Mouse (Mus musculus): ENCODE data around the gene Fbl. TPM values are rescaled to one million over a fixed set of nuclear protein-coding genes. Genes with fewer than 3 reads are reported as not detected.
"Not testable (repeated sequence)": the region's sequence is repeated elsewhere in the genome, so short reads cannot be mapped to it uniquely, and the experiment has no call there.

Gene Fbl
- polyA plus RNA-seq (2014; fragmentation: Nextera tagmentation; extraction: Ambion mirVana), result 38.1 and 38.6 TPM in 2 replicates

- WGBS, result under 1% methylated on average over 80 of the region's 80 CpGs
- Histone ChIP-seq H3K4me2 (ENCODE audit: low read depth) (peak within 1 kb of the TSS; percentile 76), H3K4me3 (ENCODE audit: low read depth, low read length) (peak within 1 kb of the TSS; percentile 70), H3K27ac (ENCODE audit: low read depth, low read length) (peak within 1 kb of the TSS; percentile 36; the same call in 1 of the 2 replicates), H3K9ac (ENCODE audit: low read length) (peak within 1 kb of the TSS; percentile 63), H3K27me3 (ENCODE audit: control insufficient read depth, insufficient read depth, low read length) (no peaks in the 10 kb centered on the region), H3K36me3 (ENCODE audit: control insufficient read depth, insufficient read depth, low read length) (no peaks in the 10 kb centered on the region), H3K9me3 (ENCODE audit: control insufficient read depth, low read length) (peaks cover 5% of the 10 kb centered on the region; the same call in 1 of the 2 replicates), H3K4me1 (ENCODE audit: control insufficient read depth, insufficient read depth, low read length) (peaks cover 9% of the 10 kb centered on the region)
- DNase-seq (ENCODE audit: low spot score) (peak; percentile 96), ATAC-seq (ENCODE audit: insufficient read depth, low FRiP score, low TSS enrichment) (peak; percentile 92)
Measured at GRCm38 (mm10) chr7:28169489-28170422, at the start of gene Fbl. Fbl (plus strand) TSS chr7:28169710.

- Histone ChIP-seq H3K27ac (ENCODE audit: low read depth, low read length) (no peak within 1 kb of the TSS), H3K36me3 (ENCODE audit: control insufficient read depth, insufficient read depth, low read length) (no peaks in the 10 kb centered on the region)
Measured at GRCm38 (mm10) chr7:28129166-28129565, 40.3 kb upstream of the Fbl start, which contains the start of gene 9530053A07Rik. 9530053A07Rik (plus strand) TSS chr7:28129466.

DNA sequence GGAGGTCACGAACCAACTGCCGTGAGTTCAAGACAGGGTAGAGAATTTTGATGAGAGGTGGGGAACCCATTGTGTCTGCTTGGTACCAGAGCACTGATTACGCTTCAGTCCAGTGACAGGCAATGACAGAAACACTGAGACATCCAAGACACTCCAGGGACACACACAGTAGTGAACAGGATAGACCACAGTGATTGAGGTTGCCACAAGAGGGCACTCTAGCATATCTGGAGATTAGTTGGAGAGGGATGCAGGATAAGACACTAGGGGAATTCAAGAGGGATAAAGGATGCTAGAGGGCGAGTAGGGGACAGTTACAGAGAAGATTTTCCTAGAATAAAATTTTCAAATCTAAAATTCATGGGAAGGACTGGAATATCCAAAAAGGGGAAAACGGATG is 31.9 kb upstream of the Fbl start:
- H3K9me3 ChIP-seq (ENCODE audit: control insufficient read depth, low read length), result no peaks in the 10 kb centered on the region; the same call in 1 of the 2 replicates
- H3K9ac ChIP-seq (ENCODE audit: low read length), result no peak overlapping the region
- H3K27ac ChIP-seq (ENCODE audit: low read depth, low read length), result no peak overlapping the region
- no peaks in the 10 kb centered on the region for H3K36me3 ChIP-seq (ENCODE audit: control insufficient read depth, insufficient read depth, low read length)
- H3K4me2 ChIP-seq (ENCODE audit: low read depth), result no peak overlapping the region
- no peak overlapping the region for H3K4me3 ChIP-seq (ENCODE audit: low read depth, low read length)
- no peaks in the 10 kb centered on the region for H3K4me1 ChIP-seq (ENCODE audit: control insufficient read depth, insufficient read depth, low read length)
- 63% methylated on average over 5 of the region's 5 CpGs for WGBS
- no peak for ATAC-seq (ENCODE audit: insufficient read depth, low FRiP score, low TSS enrichment)
- peak; percentile 49 for DNase-seq (ENCODE audit: low spot score)
- no peaks in the 10 kb centered on the region for H3K27me3 ChIP-seq (ENCODE audit: control insufficient read depth, insufficient read depth, low read length)

More at GRCm38 (mm10) chr7:28129166-28129565, 40.3 kb upstream of the Fbl start, which contains the start of gene 9530053A07Rik:
- ATAC-seq (ENCODE audit: insufficient read depth, low FRiP score, low TSS enrichment) (no peak), DNase-seq (ENCODE audit: low spot score) (no peak)
- no peaks in the 10 kb centered on the region for H3K9me3 ChIP-seq (ENCODE audit: control insufficient read depth, low read length)
- no peaks in the 10 kb centered on the region for H3K27me3 ChIP-seq (ENCODE audit: control insufficient read depth, insufficient read depth, low read length)
- H3K4me1 ChIP-seq (ENCODE audit: control insufficient read depth, insufficient read depth, low read length), result no peaks in the 10 kb centered on the region
- no peak within 1 kb of the TSS for H3K4me2 ChIP-seq (ENCODE audit: low read depth)
- 79% methylated on average over 5 of the region's 5 CpGs for WGBS
- H3K4me3 ChIP-seq (ENCODE audit: low read depth, low read length), result no peak within 1 kb of the TSS
- no peak within 1 kb of the TSS for H3K9ac ChIP-seq (ENCODE audit: low read length)

DNA sequence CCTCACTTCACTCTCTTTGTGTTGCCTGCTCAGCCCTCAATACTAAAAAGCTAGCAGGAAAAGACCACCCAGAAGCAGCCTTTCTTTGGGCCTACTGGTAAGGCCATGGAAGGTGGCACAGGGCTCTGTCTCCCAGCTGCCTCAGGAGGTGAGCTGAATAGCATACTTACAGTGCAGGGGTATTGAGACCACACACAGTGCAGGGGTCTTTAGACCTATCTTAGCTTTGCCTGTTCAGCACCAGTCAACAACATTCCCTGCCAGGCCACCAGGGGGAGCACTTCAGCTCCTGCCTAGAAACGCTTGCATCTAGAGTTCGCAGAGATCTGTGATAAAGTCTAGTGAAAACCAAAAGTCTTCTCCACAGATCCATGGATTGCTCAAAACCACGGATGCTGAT is 21.2 kb upstream of the Fbl start:
- Histone ChIP-seq H3K36me3 (ENCODE audit: control insufficient read depth, insufficient read depth, low read length) (no peaks in the 10 kb centered on the region), H3K9ac (ENCODE audit: low read length) (no peak overlapping the region), H3K27ac (ENCODE audit: low read depth, low read length) (no peak overlapping the region), H3K27me3 (ENCODE audit: control insufficient read depth, insufficient read depth, low read length) (no peaks in the 10 kb centered on the region), H3K9me3 (ENCODE audit: control insufficient read depth, low read length) (no peaks in the 10 kb centered on the region), H3K4me1 (ENCODE audit: control insufficient read depth, insufficient read depth, low read length) (peaks cover 3% of the 10 kb centered on the region; the same call in 1 of the 2 replicates), H3K4me3 (ENCODE audit: low read depth, low read length) (no peak overlapping the region), H3K4me2 (ENCODE audit: low read depth) (no peak overlapping the region)
- DNase-seq (ENCODE audit: low spot score) (peak; percentile 74), ATAC-seq (ENCODE audit: insufficient read depth, low FRiP score, low TSS enrichment) (peak; percentile 55)
- 30% methylated on average over 3 of the region's 3 CpGs for WGBS

DNA sequence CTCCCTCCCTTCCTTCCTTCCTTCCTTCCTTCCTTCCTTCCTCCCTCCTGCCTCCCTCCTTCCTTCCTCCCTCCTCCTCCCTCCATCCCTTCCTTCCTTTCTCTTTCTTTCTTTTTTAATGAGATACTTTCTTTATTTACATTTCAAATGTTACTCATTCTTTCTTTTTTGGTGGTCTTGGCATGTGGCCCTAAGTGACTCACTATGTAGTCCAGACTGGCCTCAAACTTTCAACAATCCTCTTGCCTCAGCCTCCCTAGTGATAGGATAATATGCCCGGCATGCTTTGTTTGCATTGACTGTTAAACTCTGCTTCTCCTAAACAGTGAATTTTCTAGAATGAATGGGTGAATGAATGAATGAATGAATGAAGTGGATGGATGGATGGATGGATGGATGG is 19.7 kb upstream of the Fbl start:
- 90% methylated on average over 1 of the region's 1 CpGs for WGBS
- Histone ChIP-seq H3K27ac (ENCODE audit: low read depth, low read length) (no peak overlapping the region), H3K27me3 (ENCODE audit: control insufficient read depth, insufficient read depth, low read length) (no peaks in the 10 kb centered on the region), H3K4me3 (ENCODE audit: low read depth, low read length) (no peak overlapping the region), H3K36me3 (ENCODE audit: control insufficient read depth, insufficient read depth, low read length) (no peaks in the 10 kb centered on the region), H3K4me2 (ENCODE audit: low read depth) (no peak overlapping the region), H3K4me1 (ENCODE audit: control insufficient read depth, insufficient read depth, low read length) (peaks cover 3% of the 10 kb centered on the region; the same call in 1 of the 2 replicates), H3K9ac (ENCODE audit: low read length) (no peak overlapping the region), H3K9me3 (ENCODE audit: control insufficient read depth, low read length) (no peaks in the 10 kb centered on the region)
- no peak for DNase-seq (ENCODE audit: low spot score)
- ATAC-seq (ENCODE audit: insufficient read depth, low FRiP score, low TSS enrichment), result no peak

GRCm38 (mm10) chr7:28151584-28152221 is 17.8 kb upstream of the Fbl start:
- Histone ChIP-seq H3K4me1 (ENCODE audit: control insufficient read depth, insufficient read depth, low read length) (peaks cover 3% of the 10 kb centered on the region; the same call in 1 of the 2 replicates), H3K27ac (ENCODE audit: low read depth, low read length) (no peak overlapping the region), H3K27me3 (ENCODE audit: control insufficient read depth, insufficient read depth, low read length) (no peaks in the 10 kb centered on the region), H3K4me3 (ENCODE audit: low read depth, low read length) (no peak overlapping the region), H3K9ac (ENCODE audit: low read length) (no peak overlapping the region), H3K4me2 (ENCODE audit: low read depth) (no peak overlapping the region), H3K9me3 (ENCODE audit: control insufficient read depth, low read length) (no peaks in the 10 kb centered on the region), H3K36me3 (ENCODE audit: control insufficient read depth, insufficient read depth, low read length) (no peaks in the 10 kb centered on the region)
- ATAC-seq (ENCODE audit: insufficient read depth, low FRiP score, low TSS enrichment) (no peak), DNase-seq (ENCODE audit: low spot score) (peak; percentile 69)
- WGBS, result 18% methylated on average over 13 of the region's 13 CpGs

DNA sequence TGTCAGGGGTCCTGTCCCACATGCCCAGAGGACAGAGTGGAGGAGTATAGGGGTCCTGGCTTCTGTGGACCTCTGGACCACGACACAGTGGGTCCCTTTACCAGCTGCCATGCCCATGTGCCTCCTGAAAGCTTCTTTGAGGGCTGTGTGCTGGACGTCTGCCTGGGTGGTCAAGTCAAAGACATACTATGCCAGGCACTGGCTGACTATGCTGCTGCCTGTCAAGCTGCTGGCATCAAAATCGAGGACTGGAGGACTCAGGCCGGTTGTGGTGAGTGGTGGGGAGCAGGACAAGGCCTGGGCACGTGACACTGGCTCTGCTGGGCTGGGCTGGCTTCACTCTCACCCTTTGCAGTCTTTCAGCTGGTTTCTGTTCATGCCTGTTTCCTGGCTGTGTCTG is 15.9 kb upstream of the Fbl start:
- not testable (repeated sequence) for H3K4me1 ChIP-seq (ENCODE audit: control insufficient read depth, insufficient read depth, low read length); DNase-seq (ENCODE audit: low spot score); H3K27ac ChIP-seq (ENCODE audit: low read depth, low read length); H3K36me3 ChIP-seq (ENCODE audit: control insufficient read depth, insufficient read depth, low read length); H3K4me2 ChIP-seq (ENCODE audit: low read depth); H3K9me3 ChIP-seq (ENCODE audit: control insufficient read depth, low read length); H3K9ac ChIP-seq (ENCODE audit: low read length); H3K27me3 ChIP-seq (ENCODE audit: control insufficient read depth, insufficient read depth, low read length); H3K4me3 ChIP-seq (ENCODE audit: low read depth, low read length); ATAC-seq (ENCODE audit: insufficient read depth, low FRiP score, low TSS enrichment)
- 50% methylated on average over 5 of the region's 5 CpGs for WGBS

DNA sequence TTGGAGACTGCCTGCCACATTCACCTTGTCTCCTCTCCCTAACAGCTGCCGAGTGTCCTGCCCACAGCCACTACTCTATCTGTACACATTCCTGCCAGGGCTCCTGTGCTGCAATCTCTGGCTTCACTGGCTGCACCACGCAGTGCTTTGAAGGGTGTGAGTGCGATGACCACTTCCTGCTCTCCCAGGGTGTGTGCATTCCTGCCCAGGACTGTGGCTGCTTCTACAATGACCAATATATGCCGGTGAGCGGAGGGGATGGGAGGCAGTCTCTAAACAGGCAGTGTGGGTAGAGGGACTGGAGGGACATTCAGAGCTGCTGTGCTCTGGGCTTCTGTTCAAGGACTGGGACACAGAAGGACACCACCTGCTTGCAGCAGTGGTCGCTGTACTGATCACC is 10.2 kb upstream of the Fbl start:
- DNase-seq (ENCODE audit: low spot score), result no peak
- H3K4me1 ChIP-seq (ENCODE audit: control insufficient read depth, insufficient read depth, low read length), result no peaks in the 10 kb centered on the region
- no peak for ATAC-seq (ENCODE audit: insufficient read depth, low FRiP score, low TSS enrichment)
- H3K9ac ChIP-seq (ENCODE audit: low read length), result no peak overlapping the region
- H3K27me3 ChIP-seq (ENCODE audit: control insufficient read depth, insufficient read depth, low read length), result no peaks in the 10 kb centered on the region
- H3K4me3 ChIP-seq (ENCODE audit: low read depth, low read length), result no peak overlapping the region
- WGBS, result 61% methylated on average over 6 of the region's 6 CpGs
- H3K36me3 ChIP-seq (ENCODE audit: control insufficient read depth, insufficient read depth, low read length), result no peaks in the 10 kb centered on the region
- no peak overlapping the region for H3K27ac ChIP-seq (ENCODE audit: low read depth, low read length)
- H3K9me3 ChIP-seq (ENCODE audit: control insufficient read depth, low read length), result no peaks in the 10 kb centered on the region
- H3K4me2 ChIP-seq (ENCODE audit: low read depth), result no peak overlapping the region
